Mouse (Mus musculus): ENCODE measurements around the gene Col18a1. TPM values are rescaled to one million over a fixed set of nuclear protein-coding genes. Genes with fewer than 3 reads are reported as not detected.
A peak's percentile ranks its signal among the peaks of the same experiment; 100 is the strongest.

Gene Col18a1
- 27.1 and 35.2 TPM in 2 replicates for polyA plus RNA-seq (2012; rRNA removed)

- Histone ChIP-seq H3K27ac (ENCODE audit: insufficient read depth, low read depth, low read length) (no peak within 1 kb of the TSS), H3K36me3 (ENCODE audit: control insufficient read depth, insufficient read depth, low read length) (no peaks in the 10 kb centered on the region), H3K27me3 (ENCODE audit: control insufficient read depth, insufficient read depth, low read length) (0 out of 2 replicates have a peak, but pooled peaks cover 4% of the 10 kb centered on the region), H3K4me3 (ENCODE audit: low read depth, low read length) (peak within 1 kb of the TSS; percentile 58), H3K4me1 (ENCODE audit: control insufficient read depth, insufficient read depth, insufficient read length, low read length) (no peaks in the 10 kb centered on the region)
- TF ChIP-seq POLR2A (IDR thresholded peaks at IDR 0.05; ENCODE audit: low read depth, low read length) (no peak), CTCF (IDR thresholded peaks at IDR 0.05; ENCODE audit: extremely low read depth, insufficient read length, insufficient replicate concordance, low read depth, low read length) (no peak)
- 2% methylated on average over 42 of the region's 42 CpGs for WGBS
Measured at GRCm38 (mm10) chr10:77165963-77166717, at the start of gene Col18a1. Gene Col18a1, minus strand, starts transcription at chr10:77166548.

GRCm38 (mm10) chr10:77215641-77216040, 49.3 kb upstream of the Col18a1 start:
- Histone ChIP-seq H3K4me3 (ENCODE audit: low read depth, low read length) (no peak overlapping the region), H3K27ac (ENCODE audit: insufficient read depth, low read depth, low read length) (no peak overlapping the region), H3K4me1 (ENCODE audit: control insufficient read depth, insufficient read depth, insufficient read length, low read length) (peaks cover 24% of the 10 kb centered on the region; the same call in 1 of the 2 replicates), H3K27me3 (ENCODE audit: control insufficient read depth, insufficient read depth, low read length) (no peaks in the 10 kb centered on the region), H3K36me3 (ENCODE audit: control insufficient read depth, insufficient read depth, low read length) (no peaks in the 10 kb centered on the region)
- TF ChIP-seq POLR2A (IDR thresholded peaks at IDR 0.05; ENCODE audit: low read depth, low read length) = no peak
- no peak for TF ChIP-seq CTCF (IDR thresholded peaks at IDR 0.05; ENCODE audit: extremely low read depth, insufficient read length, insufficient replicate concordance, low read depth, low read length)
- 73% methylated on average over 4 of the region's 4 CpGs for WGBS

- no peak for TF ChIP-seq CTCF (IDR thresholded peaks at IDR 0.05; ENCODE audit: extremely low read depth, insufficient read length, insufficient replicate concordance, low read depth, low read length)
- no peak for TF ChIP-seq POLR2A (IDR thresholded peaks at IDR 0.05; ENCODE audit: low read depth, low read length)
- Histone ChIP-seq H3K4me1 (ENCODE audit: control insufficient read depth, insufficient read depth, insufficient read length, low read length) (peaks cover 26% of the 10 kb centered on the region; the same call in 1 of the 2 replicates), H3K4me3 (ENCODE audit: low read depth, low read length) (no peak overlapping the region), H3K27me3 (ENCODE audit: control insufficient read depth, insufficient read depth, low read length) (no peaks in the 10 kb centered on the region), H3K36me3 (ENCODE audit: control insufficient read depth, insufficient read depth, low read length) (no peaks in the 10 kb centered on the region), H3K27ac (ENCODE audit: insufficient read depth, low read depth, low read length) (no peak overlapping the region)
- WGBS = 33% methylated on average over 8 of the region's 8 CpGs
Measured at GRCm38 (mm10) chr10:77214586-77214985, 48.2 kb upstream of the Col18a1 start.

- Histone ChIP-seq H3K36me3 (ENCODE audit: control insufficient read depth, insufficient read depth, low read length) (no peaks in the 10 kb centered on the region), H3K4me1 (ENCODE audit: control insufficient read depth, insufficient read depth, insufficient read length, low read length) (peaks cover 26% of the 10 kb centered on the region; the same call in 1 of the 2 replicates), H3K27ac (ENCODE audit: insufficient read depth, low read depth, low read length) (no peak overlapping the region), H3K27me3 (ENCODE audit: control insufficient read depth, insufficient read depth, low read length) (no peaks in the 10 kb centered on the region), H3K4me3 (ENCODE audit: low read depth, low read length) (no peak overlapping the region)
- TF ChIP-seq CTCF (IDR thresholded peaks at IDR 0.05; ENCODE audit: extremely low read depth, insufficient read length, insufficient replicate concordance, low read depth, low read length) (no peak), POLR2A (IDR thresholded peaks at IDR 0.05; ENCODE audit: low read depth, low read length) (no peak)
- 76% methylated on average over 5 of the region's 5 CpGs for WGBS
Measured at GRCm38 (mm10) chr10:77213483-77213882, 47.1 kb upstream of the Col18a1 start.

GRCm38 (mm10) chr10:77212354-77213120, 46.2 kb upstream of the Col18a1 start:
- H3K27ac ChIP-seq (ENCODE audit: insufficient read depth, low read depth, low read length) = no peak overlapping the region
- H3K4me1 ChIP-seq (ENCODE audit: control insufficient read depth, insufficient read depth, insufficient read length, low read length) = peaks cover 24% of the 10 kb centered on the region; the same call in 1 of the 2 replicates
- H3K4me3 ChIP-seq (ENCODE audit: low read depth, low read length) = no peak overlapping the region
- H3K36me3 ChIP-seq (ENCODE audit: control insufficient read depth, insufficient read depth, low read length) = no peaks in the 10 kb centered on the region
- no peak for TF ChIP-seq POLR2A (IDR thresholded peaks at IDR 0.05; ENCODE audit: low read depth, low read length)
- TF ChIP-seq CTCF (IDR thresholded peaks at IDR 0.05; ENCODE audit: extremely low read depth, insufficient read length, insufficient replicate concordance, low read depth, low read length) = no peak
- WGBS = 92% methylated on average over 6 of the region's 6 CpGs
- no peaks in the 10 kb centered on the region for H3K27me3 ChIP-seq (ENCODE audit: control insufficient read depth, insufficient read depth, low read length)

GRCm38 (mm10) chr10:77211116-77211570, 44.8 kb upstream of the Col18a1 start:
- H3K36me3 ChIP-seq (ENCODE audit: control insufficient read depth, insufficient read depth, low read length) = no peaks in the 10 kb centered on the region
- TF ChIP-seq POLR2A (IDR thresholded peaks at IDR 0.05; ENCODE audit: low read depth, low read length) (no peak), CTCF (IDR thresholded peaks at IDR 0.05; ENCODE audit: extremely low read depth, insufficient read length, insufficient replicate concordance, low read depth, low read length) (no peak)
- H3K27me3 ChIP-seq (ENCODE audit: control insufficient read depth, insufficient read depth, low read length) = no peaks in the 10 kb centered on the region
- peak overlapping the region; percentile 61 for H3K27ac ChIP-seq (ENCODE audit: insufficient read depth, low read depth, low read length)
- H3K4me1 ChIP-seq (ENCODE audit: control insufficient read depth, insufficient read depth, insufficient read length, low read length) = peaks cover 19% of the 10 kb centered on the region; the same call in 1 of the 2 replicates
- WGBS = 8% methylated on average over 11 of the region's 11 CpGs
- no peak overlapping the region for H3K4me3 ChIP-seq (ENCODE audit: low read depth, low read length)

GRCm38 (mm10) chr10:77210666-77211065, 44.3 kb upstream of the Col18a1 start:
- Histone ChIP-seq H3K27me3 (ENCODE audit: control insufficient read depth, insufficient read depth, low read length) (no peaks in the 10 kb centered on the region), H3K27ac (ENCODE audit: insufficient read depth, low read depth, low read length) (peak overlapping the region; percentile 61), H3K4me1 (ENCODE audit: control insufficient read depth, insufficient read depth, insufficient read length, low read length) (peaks cover 19% of the 10 kb centered on the region; the same call in 1 of the 2 replicates), H3K4me3 (ENCODE audit: low read depth, low read length) (no peak overlapping the region), H3K36me3 (ENCODE audit: control insufficient read depth, insufficient read depth, low read length) (no peaks in the 10 kb centered on the region)
- 84% methylated on average over 3 of the region's 3 CpGs for WGBS
- no peak for TF ChIP-seq CTCF (IDR thresholded peaks at IDR 0.05; ENCODE audit: extremely low read depth, insufficient read length, insufficient replicate concordance, low read depth, low read length)
- TF ChIP-seq POLR2A (IDR thresholded peaks at IDR 0.05; ENCODE audit: low read depth, low read length) = no peak

All from small intestine, adult 2 months (tissue).